Mouse (Mus musculus): ENCODE results near the gene Kcnq4. TPM values are rescaled to one million over a fixed set of nuclear protein-coding genes. Genes with fewer than 3 reads are reported as not detected.

The Kcnq4 gene
- polyA plus RNA-seq, 1 experiment, result 10.9 TPM

DNA sequence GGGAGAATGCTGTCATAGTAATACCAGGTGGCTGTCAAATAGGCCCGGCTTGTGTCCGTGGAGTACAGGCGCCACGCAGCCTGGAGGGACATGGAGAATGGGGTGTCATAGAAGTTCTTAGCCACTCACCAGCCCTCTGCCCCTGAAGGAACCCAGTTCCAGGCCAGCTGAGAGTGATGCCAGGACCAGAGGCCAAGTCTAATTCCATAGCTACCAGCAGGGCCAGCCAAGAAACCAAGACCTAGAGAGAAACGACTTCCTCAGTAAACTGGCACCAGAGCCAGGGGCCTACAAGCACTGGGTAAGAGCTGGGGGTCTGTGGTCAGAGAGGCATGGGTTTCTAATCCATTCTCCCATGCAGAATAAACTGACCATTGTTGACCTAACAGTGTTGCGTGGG, 35.4 kb downstream of the Kcnq4 start:
- no peak for TF ChIP-seq CTCF (IDR thresholded peaks at IDR 0.05; ENCODE audit: extremely low read depth, insufficient read depth, low read length)
- no peak for TF ChIP-seq POLR2A (IDR thresholded peaks at IDR 0.05; ENCODE audit: extremely low read depth, insufficient read depth, low read length)
- H3K4me1 ChIP-seq (ENCODE audit: control insufficient read depth, insufficient read depth, low read length), result no peaks in the 10 kb centered on the region; the same call in none of the 2 replicates
- H3K27ac ChIP-seq (ENCODE audit: insufficient read depth, low read length), result no peak overlapping the region
- no peak overlapping the region for H3K4me3 ChIP-seq (ENCODE audit: insufficient read depth, low read length)

- TF ChIP-seq POLR2A (IDR thresholded peaks at IDR 0.05; ENCODE audit: extremely low read depth, insufficient read depth, low read length) (no peak), CTCF (IDR thresholded peaks at IDR 0.05; ENCODE audit: extremely low read depth, insufficient read depth, low read length) (no peak)
- no peak overlapping the region for H3K4me3 ChIP-seq (ENCODE audit: insufficient read depth, low read length)
- no peaks in the 10 kb centered on the region; the same call in 1 of the 2 replicates for H3K4me1 ChIP-seq (ENCODE audit: control insufficient read depth, insufficient read depth, low read length)
- H3K27ac ChIP-seq (ENCODE audit: insufficient read depth, low read length), result no peak overlapping the region
These were observed 36.2 kb downstream of the Kcnq4 start for GRCm38 (mm10) chr4:120712236-120712635.

- Histone ChIP-seq H3K27ac (ENCODE audit: insufficient read depth, low read length) (no peak overlapping the region), H3K4me3 (ENCODE audit: insufficient read depth, low read length) (no peak overlapping the region)
- TF ChIP-seq CTCF (IDR thresholded peaks at IDR 0.05; ENCODE audit: extremely low read depth, insufficient read depth, low read length) (no peak), POLR2A (IDR thresholded peaks at IDR 0.05; ENCODE audit: extremely low read depth, insufficient read depth, low read length) (no peak)
These were observed 45.9 kb downstream of the Kcnq4 start for GRCm38 (mm10) chr4:120702511-120702910.

DNA sequence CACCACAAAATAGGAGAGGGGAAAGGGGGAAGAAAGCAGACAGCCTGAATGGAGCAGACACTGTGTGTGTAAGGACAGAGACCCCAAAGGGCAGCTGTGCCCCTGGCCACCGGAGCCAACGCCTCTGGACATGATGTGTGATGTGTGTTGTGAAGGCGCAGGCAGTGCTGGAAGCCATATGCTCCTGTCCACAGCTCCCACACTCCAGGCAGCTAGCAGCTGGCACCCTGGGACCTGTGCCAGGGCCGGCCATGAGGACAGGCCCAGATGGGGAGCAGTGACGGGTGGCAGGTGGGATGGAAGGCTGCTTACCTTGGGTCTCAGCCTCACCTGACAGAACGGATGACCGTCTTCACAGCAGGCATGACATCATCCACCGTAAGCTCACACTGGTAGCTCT, 46.4 kb downstream of the Kcnq4 start:
- no peak overlapping the region for H3K4me3 ChIP-seq (ENCODE audit: insufficient read depth, low read length)
- TF ChIP-seq POLR2A (IDR thresholded peaks at IDR 0.05; ENCODE audit: extremely low read depth, insufficient read depth, low read length) (no peak), CTCF (IDR thresholded peaks at IDR 0.05; ENCODE audit: extremely low read depth, insufficient read depth, low read length) (no peak)
- H3K27ac ChIP-seq (ENCODE audit: insufficient read depth, low read length), result no peak overlapping the region
- peaks cover 2% of the 10 kb centered on the region; the same call in 1 of the 2 replicates for H3K4me1 ChIP-seq (ENCODE audit: control insufficient read depth, insufficient read depth, low read length)

More at GRCm38 (mm10) chr4:120702511-120702910, 45.9 kb downstream of the Kcnq4 start:
- H3K4me1 ChIP-seq (ENCODE audit: control insufficient read depth, insufficient read depth, low read length), result peaks cover 2% of the 10 kb centered on the region; the same call in 1 of the 2 replicates

- TF ChIP-seq CTCF (IDR thresholded peaks at IDR 0.05; ENCODE audit: extremely low read depth, insufficient read depth, low read length), result no peak
- no peak for TF ChIP-seq POLR2A (IDR thresholded peaks at IDR 0.05; ENCODE audit: extremely low read depth, insufficient read depth, low read length)
- Histone ChIP-seq H3K4me3 (ENCODE audit: insufficient read depth, low read length) (no peak overlapping the region), H3K4me1 (ENCODE audit: control insufficient read depth, insufficient read depth, low read length) (peaks cover 2% of the 10 kb centered on the region; the same call in 1 of the 2 replicates), H3K27ac (ENCODE audit: insufficient read depth, low read length) (no peak overlapping the region)
These were observed 47.2 kb downstream of the Kcnq4 start for GRCm38 (mm10) chr4:120701180-120701579.

GRCm38 (mm10) chr4:120697799-120698484, 50.5 kb downstream of the Kcnq4 start:
- Histone ChIP-seq H3K27ac (ENCODE audit: insufficient read depth, low read length) (no peak overlapping the region), H3K4me1 (ENCODE audit: control insufficient read depth, insufficient read depth, low read length) (peaks cover 2% of the 10 kb centered on the region; the same call in 1 of the 2 replicates), H3K4me3 (ENCODE audit: insufficient read depth, low read length) (no peak overlapping the region)
- TF ChIP-seq POLR2A (IDR thresholded peaks at IDR 0.05; ENCODE audit: extremely low read depth, insufficient read depth, low read length), result no peak
- no peak for TF ChIP-seq CTCF (IDR thresholded peaks at IDR 0.05; ENCODE audit: extremely low read depth, insufficient read depth, low read length)

DNA sequence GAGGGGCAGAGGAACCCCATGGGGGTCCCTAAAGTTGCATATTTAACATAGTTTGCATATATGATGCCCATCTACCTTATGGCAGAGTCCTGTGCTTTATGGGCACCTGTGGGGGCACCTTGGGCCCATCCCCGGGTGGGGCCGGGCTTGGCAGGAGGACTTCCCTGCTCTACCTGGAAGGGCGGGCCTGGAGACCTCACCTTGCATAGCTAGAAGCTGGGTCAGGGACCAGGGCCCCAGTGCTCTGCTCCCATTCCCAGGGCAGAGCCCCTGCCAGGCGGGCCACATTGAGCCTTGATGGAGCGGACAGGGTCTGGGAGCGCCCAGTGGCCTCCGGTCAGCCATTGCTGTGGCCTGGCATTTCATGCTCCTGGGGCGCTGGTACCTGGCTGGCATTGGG, 51.1 kb downstream of the Kcnq4 start:
- Histone ChIP-seq H3K4me1 (ENCODE audit: control insufficient read depth, insufficient read depth, low read length) (peaks cover 2% of the 10 kb centered on the region; the same call in 1 of the 2 replicates), H3K4me3 (ENCODE audit: insufficient read depth, low read length) (no peak overlapping the region), H3K27ac (ENCODE audit: insufficient read depth, low read length) (no peak overlapping the region)
- TF ChIP-seq CTCF (IDR thresholded peaks at IDR 0.05; ENCODE audit: extremely low read depth, insufficient read depth, low read length) (no peak), POLR2A (IDR thresholded peaks at IDR 0.05; ENCODE audit: extremely low read depth, insufficient read depth, low read length) (no peak)

GRCm38 (mm10) chr4:120692717-120693116, 55.7 kb downstream of the Kcnq4 start:
- Histone ChIP-seq H3K27ac (ENCODE audit: insufficient read depth, low read length) (no peak overlapping the region), H3K4me3 (ENCODE audit: insufficient read depth, low read length) (no peak overlapping the region), H3K4me1 (ENCODE audit: control insufficient read depth, insufficient read depth, low read length) (no peaks in the 10 kb centered on the region)
- TF ChIP-seq POLR2A (IDR thresholded peaks at IDR 0.05; ENCODE audit: extremely low read depth, insufficient read depth, low read length) (no peak), CTCF (IDR thresholded peaks at IDR 0.05; ENCODE audit: extremely low read depth, insufficient read depth, low read length) (peak; percentile 74)

DNA sequence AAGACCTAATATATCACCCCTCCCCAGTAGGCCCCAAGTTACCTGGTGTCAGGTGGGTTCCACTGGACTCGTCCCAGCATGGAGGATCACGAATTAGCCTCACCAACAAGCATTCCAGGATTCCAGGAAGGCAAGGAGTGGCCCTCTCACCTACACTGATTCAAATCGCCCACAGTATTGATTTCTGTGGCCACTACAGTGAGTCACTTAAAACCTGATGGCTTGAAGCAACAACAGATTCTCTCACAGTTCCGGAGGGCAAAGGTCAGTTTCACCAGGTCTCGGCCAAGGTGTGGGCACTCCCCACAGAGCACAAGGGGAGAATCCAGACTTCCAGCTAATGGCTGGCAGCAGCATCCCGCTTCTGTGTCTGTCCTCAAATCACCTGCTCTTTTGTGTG, 59.1 kb downstream of the Kcnq4 start:
- Histone ChIP-seq H3K4me3 (ENCODE audit: insufficient read depth, low read length) (no peak overlapping the region), H3K4me1 (ENCODE audit: control insufficient read depth, insufficient read depth, low read length) (no peaks in the 10 kb centered on the region), H3K27ac (ENCODE audit: insufficient read depth, low read length) (no peak overlapping the region)
- TF ChIP-seq CTCF (IDR thresholded peaks at IDR 0.05; ENCODE audit: extremely low read depth, insufficient read depth, low read length) (no peak), POLR2A (IDR thresholded peaks at IDR 0.05; ENCODE audit: extremely low read depth, insufficient read depth, low read length) (no peak)

DNA sequence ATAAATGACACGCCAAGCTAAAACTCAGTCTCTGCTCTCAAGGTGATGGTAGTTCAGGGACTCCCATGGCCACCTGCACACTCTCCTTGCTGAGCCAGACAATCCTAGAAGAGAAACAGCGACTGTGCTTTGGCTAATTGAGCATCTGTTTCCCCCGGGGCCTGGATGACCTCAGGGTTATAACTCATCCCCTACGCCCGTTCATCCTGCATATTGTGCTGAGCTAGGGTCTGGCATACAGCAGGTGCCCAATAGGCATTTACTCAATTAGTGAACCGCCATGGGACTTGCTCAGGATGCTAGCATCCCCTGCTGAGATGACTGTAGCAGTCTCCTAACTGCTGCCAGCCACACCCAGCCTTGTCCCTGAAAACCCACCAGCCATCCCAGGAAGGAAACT, 61.1 kb downstream of the Kcnq4 start:
- Histone ChIP-seq H3K27ac (ENCODE audit: insufficient read depth, low read length) (no peak overlapping the region), H3K4me3 (ENCODE audit: insufficient read depth, low read length) (no peak overlapping the region), H3K4me1 (ENCODE audit: control insufficient read depth, insufficient read depth, low read length) (no peaks in the 10 kb centered on the region)
- TF ChIP-seq POLR2A (IDR thresholded peaks at IDR 0.05; ENCODE audit: extremely low read depth, insufficient read depth, low read length), result no peak
- no peak for TF ChIP-seq CTCF (IDR thresholded peaks at IDR 0.05; ENCODE audit: extremely low read depth, insufficient read depth, low read length)
